Mouse (Mus musculus) intestine, embryonic 14.5 days (tissue): Measurements from ENCODE around the gene Acsl5. TPM values are rescaled to one million over a fixed set of nuclear protein-coding genes. Genes with fewer than 3 reads are reported as not detected.

Source experiments
- ATAC-seq: fragments of 200-750 bp; cut with Nextera tagmentation; replicated peaks from 2 replicates; pipeline ENCODE4 v1.8.0; 2017; ENCODE audit warnings: low read depth, moderate number of reproducible peaks, moderate TSS enrichment, moderate library complexity; ENCODE audit not compliant: low FRiP score, low TSS enrichment
- DNase-seq: peaks from one replicate; pipeline ENCODE4 v3.0.0-alpha.2; 2018; ENCODE audit warnings: low spot score
- H3K27ac ChIP-seq: fragments of 300-500 bp; sonication (generic); 2 replicates; pipeline ENCODE4 v1.5.1; 2014; ENCODE audit warnings: low read depth, mild to moderate bottlenecking, control low read depth
- H3K27me3 ChIP-seq: fragments of 300-500 bp; sonication (generic); replicated peaks from 2 replicates; pipeline ENCODE4 v1.6.1; 2014; ENCODE audit warnings: low read length, control low read depth; ENCODE audit not compliant: control insufficient read depth, insufficient read depth
- H3K36me3 ChIP-seq: fragments of 300-500 bp; sonication (generic); 2 replicates; pipeline ENCODE4 v1.6.1; 2014; ENCODE audit warnings: low read length, control low read depth; ENCODE audit not compliant: control insufficient read depth, insufficient read depth
- H3K4me1 ChIP-seq: fragments of 300-500 bp; sonication (generic); replicated peaks from 2 replicates; pipeline ENCODE4 v1.6.1; 2014; ENCODE audit warnings: low read length, control low read depth, mixed read lengths; ENCODE audit not compliant: control insufficient read depth, insufficient read depth
- H3K4me2 ChIP-seq: fragments of 300-500 bp; sonication (generic); 2 replicates; pipeline ENCODE4 v1.6.1; 2014; ENCODE audit warnings: low read length
- H3K4me3 ChIP-seq: fragments of 300-500 bp; sonication (generic); 2 replicates; pipeline ENCODE4 v1.5.1; 2014; ENCODE audit warnings: low read depth, low read length, control low read depth, mixed read lengths
- H3K9ac ChIP-seq: fragments of 300-500 bp; sonication (generic); 2 replicates; pipeline ENCODE4 v1.6.1; 2014; ENCODE audit warnings: mild to moderate bottlenecking, low read length
- H3K9me3 ChIP-seq: fragments of 300-500 bp; sonication (generic); 2 replicates; pipeline ENCODE4 v1.6.1; 2016; ENCODE audit warnings: low read length, control low read depth; ENCODE audit not compliant: control insufficient read depth
- WGBS: fragments of 180-500 bp; shearing (Covaris S2); extraction: QIAGEN DNeasy Blood & Tissue Kit; methylation state at CpG from one replicate; pipeline ENCODE4 v1.1.7; 2014; 5-methylcytosine and 5-hydroxymethylcytosine counted together
- polyA plus RNA-seq: library from polyadenylated mRNA; unstranded; fragments of >200 nt; fragmentation: Nextera tagmentation; extraction: Ambion mirVana; gene quantifications from 2 replicates; pipeline ENCODE4 v1.2.1, GENCODE M21; 2014

Gene Acsl5
- polyA plus RNA-seq, 1 experiment from 2014 or later, result 86.5 TPM

DNA sequence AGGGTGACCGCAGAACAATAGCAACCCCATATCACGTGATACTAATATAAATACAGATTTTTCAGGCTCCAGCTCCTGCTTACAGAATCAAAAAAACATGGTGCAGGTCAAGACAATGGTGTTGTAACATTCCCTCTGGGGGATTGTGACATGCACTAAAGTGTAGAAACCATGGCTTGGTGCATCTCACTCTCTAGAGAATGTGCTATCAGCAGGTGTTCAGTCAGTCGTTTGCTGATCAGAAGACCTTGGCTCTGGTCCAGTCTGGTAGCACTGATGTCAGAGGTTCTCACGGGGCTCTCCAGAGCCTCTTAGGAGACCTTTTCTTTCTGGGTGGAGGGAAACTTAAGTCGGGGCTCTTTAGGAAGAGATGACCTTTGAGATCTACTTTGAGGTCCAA is 1.3 kb upstream of the Acsl5 start:
- Histone ChIP-seq H3K36me3 (no peaks in the 10 kb centered on the region), H3K27ac (no peak overlapping the region), H3K4me1 (no peaks in the 10 kb centered on the region; the same call in 1 of the 2 replicates), H3K9me3 (0 out of 2 replicates have a peak, but pooled peaks cover 3% of the 10 kb centered on the region), H3K4me2 (no peak overlapping the region), H3K27me3 (no peaks in the 10 kb centered on the region), H3K4me3 (no peak overlapping the region), H3K9ac (no peak overlapping the region)
- no peak for ATAC-seq
- no peak for DNase-seq
- 89% methylated on average over 5 of the region's 5 CpGs for WGBS

DNA sequence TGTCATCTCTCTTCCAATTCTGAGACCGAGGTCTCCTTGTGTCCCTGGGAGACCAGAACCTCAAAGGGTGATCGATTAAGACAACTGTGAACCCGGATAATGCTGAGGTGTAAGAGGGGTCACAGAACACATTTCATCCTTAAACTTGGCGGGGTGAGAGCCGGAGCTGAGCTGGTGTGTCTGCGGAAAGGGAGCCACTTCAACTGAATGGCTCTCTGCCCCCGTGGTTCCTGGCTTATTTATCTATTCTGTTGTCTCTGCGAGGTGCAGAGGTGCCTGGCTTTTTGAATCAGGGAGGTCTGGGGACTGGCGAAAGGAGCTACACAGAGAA is 1.5 kb downstream of the Acsl5 start:
- Histone ChIP-seq H3K27ac (peak overlapping the region; percentile 78; the same call in 1 of the 2 replicates), H3K36me3 (no peaks in the 10 kb centered on the region), H3K9me3 (0 out of 2 replicates have a peak, but pooled peaks cover 3% of the 10 kb centered on the region), H3K9ac (peak overlapping the region; percentile 63), H3K4me1 (no peaks in the 10 kb centered on the region; the same call in 1 of the 2 replicates), H3K4me3 (peak overlapping the region; percentile 63), H3K27me3 (no peaks in the 10 kb centered on the region), H3K4me2 (peak overlapping the region; percentile 94)
- 2% methylated on average over 9 of the region's 9 CpGs for WGBS
- ATAC-seq (0 out of 2 replicates have a peak, but pooled peaks have one; percentile 13), DNase-seq (no peak)

DNA sequence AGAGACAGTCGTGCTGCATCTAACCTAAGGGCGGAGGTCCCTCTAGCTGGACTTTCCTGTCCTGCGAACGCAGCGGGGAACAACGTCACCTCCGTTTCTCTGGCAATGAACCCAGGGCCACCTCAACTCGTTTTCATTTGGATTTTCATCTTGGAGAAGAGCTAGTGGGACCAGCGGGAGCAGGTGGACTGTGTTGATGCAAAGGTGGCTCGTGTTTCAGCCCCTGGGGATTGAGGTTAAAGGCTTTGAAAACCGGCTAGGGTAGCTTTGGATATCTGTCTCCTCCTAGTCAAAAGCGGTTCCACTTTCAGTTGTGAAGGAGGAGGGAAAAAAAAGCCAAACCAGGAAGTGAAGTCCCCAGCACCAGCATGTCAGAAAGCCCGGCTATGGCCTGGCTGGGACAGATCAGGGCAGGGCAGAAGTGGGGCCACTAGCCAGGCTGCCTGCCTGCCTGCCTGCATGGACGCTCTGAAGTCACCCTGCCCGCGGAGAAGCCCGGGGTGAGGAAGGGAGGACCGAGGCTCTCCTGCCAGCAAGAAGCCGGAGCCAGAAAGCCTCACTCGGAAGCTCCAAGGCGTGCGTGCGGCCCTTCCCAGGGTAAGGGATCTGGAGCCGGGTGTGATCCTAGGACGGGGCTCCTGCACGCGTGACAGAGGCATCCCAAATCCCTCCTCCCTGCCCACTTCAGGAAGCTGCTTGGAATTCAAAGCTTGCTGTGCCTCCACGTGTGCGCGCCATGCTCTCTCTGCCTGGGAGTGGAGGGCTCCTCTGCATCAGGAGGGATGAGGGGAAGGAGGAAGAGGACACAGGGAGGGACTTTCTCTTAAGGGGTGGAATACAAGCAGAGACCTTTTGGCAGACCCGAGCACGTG is 2.1 kb downstream of the Acsl5 start:
- Histone ChIP-seq H3K9ac (peak overlapping the region; percentile 63), H3K27ac (peak overlapping the region; percentile 78), H3K27me3 (no peaks in the 10 kb centered on the region), H3K9me3 (0 out of 2 replicates have a peak, but pooled peaks cover 3% of the 10 kb centered on the region), H3K4me3 (peak overlapping the region; percentile 63), H3K36me3 (no peaks in the 10 kb centered on the region), H3K4me2 (peak overlapping the region; percentile 94), H3K4me1 (no peaks in the 10 kb centered on the region; the same call in 1 of the 2 replicates)
- under 1% methylated on average over 32 of the region's 32 CpGs for WGBS
- DNase-seq (peak; percentile 89), ATAC-seq (peak; percentile 68)

DNA sequence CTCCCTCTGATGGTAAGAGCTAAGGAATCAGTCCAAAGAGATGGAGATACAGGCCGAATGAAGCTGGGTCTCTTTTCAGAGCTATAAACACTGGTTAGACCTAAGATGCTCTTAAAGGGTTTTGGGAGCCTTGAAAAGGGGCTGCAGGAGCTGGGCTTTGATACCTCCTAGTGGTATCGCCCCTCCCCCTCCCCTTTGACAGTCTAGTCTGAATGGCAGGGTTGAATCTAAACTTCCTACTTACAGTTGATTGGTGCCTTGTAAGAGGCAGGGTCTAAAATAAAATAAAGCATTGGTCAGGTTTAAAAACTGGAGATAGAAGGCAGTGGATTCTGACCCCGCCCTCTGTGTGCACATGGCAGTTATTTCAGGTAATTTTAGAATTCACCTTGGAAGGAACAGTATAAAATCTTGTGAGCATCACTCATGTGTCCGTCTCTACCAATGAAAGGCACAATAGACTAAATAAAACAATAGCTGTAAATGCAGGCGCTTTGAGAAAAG is 2.8 kb downstream of the Acsl5 start:
- Histone ChIP-seq H3K36me3 (no peaks in the 10 kb centered on the region), H3K4me2 (peak overlapping the region; percentile 94), H3K9me3 (0 out of 2 replicates have a peak, but pooled peaks cover 3% of the 10 kb centered on the region), H3K27ac (no peak overlapping the region; the same call in 1 of the 2 replicates), H3K27me3 (no peaks in the 10 kb centered on the region), H3K4me1 (no peaks in the 10 kb centered on the region; the same call in 1 of the 2 replicates), H3K4me3 (peak overlapping the region; percentile 63), H3K9ac (peak overlapping the region; percentile 63)
- 12% methylated on average over 5 of the region's 5 CpGs for WGBS
- DNase-seq (peak; percentile 66), ATAC-seq (peak; percentile 41; the same call in 1 of the 2 replicates)

DNA sequence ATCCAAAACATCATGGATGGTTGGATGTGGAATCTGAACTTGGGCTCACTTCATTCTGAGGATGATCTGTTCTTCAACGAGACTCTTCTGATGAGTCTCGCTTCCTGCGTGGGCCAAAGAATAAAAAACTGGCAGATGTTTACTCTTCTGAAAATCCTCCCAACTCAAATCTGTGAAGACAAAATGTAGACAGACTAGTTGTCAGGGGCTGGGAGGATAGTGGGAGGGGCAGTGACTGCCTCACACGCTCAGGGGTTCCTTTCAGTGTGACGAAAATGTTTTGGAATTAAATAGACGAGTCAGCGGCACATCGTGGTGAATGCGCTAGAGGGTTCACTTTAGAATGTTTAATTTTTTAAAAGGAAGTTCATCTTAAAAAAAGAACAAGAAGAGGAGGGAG is 4.4 kb downstream of the Acsl5 start:
- no peaks in the 10 kb centered on the region for H3K27me3 ChIP-seq
- ATAC-seq (no peak), DNase-seq (no peak)
- H3K9me3 ChIP-seq, result 0 out of 2 replicates have a peak, but pooled peaks cover 3% of the 10 kb centered on the region
- WGBS, result 72% methylated on average over 9 of the region's 9 CpGs
- H3K4me3 ChIP-seq, result no peak overlapping the region
- no peaks in the 10 kb centered on the region for H3K36me3 ChIP-seq
- no peak overlapping the region for H3K4me2 ChIP-seq
- H3K9ac ChIP-seq, result no peak overlapping the region
- no peak overlapping the region for H3K27ac ChIP-seq
- H3K4me1 ChIP-seq, result peaks cover 5% of the 10 kb centered on the region; the same call in 1 of the 2 replicates

DNA sequence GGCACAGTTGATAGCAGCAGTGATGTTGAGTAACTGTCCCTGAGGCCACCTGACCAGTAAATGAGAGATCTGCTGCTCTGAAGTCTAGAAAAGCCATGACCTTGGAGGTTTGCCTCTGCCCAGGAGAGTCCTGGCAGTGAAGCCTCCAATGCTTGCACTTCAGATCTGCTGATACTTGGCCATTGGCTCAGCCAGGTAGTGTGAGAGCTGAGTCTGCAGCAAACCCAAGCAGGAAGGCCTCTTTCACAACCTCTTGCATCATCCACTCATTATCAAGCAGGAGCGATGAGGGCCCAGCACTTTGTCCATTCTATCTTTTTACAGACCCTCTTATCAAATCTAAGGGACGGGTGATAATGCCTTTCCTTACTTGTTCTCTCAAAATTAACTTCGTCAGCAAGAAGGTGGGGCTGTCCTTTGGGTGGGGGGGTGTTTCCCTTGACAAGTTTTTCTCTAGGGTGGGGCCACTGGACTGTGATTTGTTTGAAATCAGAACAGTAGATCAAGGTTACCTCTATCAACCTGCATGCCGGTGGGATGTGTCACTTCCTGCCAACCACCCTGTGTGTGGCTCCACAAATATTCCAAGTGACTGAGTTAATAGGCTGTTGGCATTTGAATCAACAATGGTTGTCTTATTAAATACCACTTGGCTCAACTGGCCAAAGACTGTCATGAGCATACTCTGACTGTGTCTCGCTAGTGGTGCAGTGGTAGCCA is 6.1 kb downstream of the Acsl5 start:
- ATAC-seq (0 out of 2 replicates have a peak, but pooled peaks have one; percentile 36), DNase-seq (no peak)
- peaks cover 5% of the 10 kb centered on the region; the same call in 1 of the 2 replicates for H3K4me1 ChIP-seq
- H3K27me3 ChIP-seq, result no peaks in the 10 kb centered on the region
- no peak overlapping the region for H3K4me3 ChIP-seq
- no peaks in the 10 kb centered on the region for H3K36me3 ChIP-seq
- no peaks in the 10 kb centered on the region for H3K9me3 ChIP-seq
- no peak overlapping the region for H3K9ac ChIP-seq
- 75% methylated on average over 5 of the region's 5 CpGs for WGBS
- H3K27ac ChIP-seq, result no peak overlapping the region
- no peak overlapping the region for H3K4me2 ChIP-seq

DNA sequence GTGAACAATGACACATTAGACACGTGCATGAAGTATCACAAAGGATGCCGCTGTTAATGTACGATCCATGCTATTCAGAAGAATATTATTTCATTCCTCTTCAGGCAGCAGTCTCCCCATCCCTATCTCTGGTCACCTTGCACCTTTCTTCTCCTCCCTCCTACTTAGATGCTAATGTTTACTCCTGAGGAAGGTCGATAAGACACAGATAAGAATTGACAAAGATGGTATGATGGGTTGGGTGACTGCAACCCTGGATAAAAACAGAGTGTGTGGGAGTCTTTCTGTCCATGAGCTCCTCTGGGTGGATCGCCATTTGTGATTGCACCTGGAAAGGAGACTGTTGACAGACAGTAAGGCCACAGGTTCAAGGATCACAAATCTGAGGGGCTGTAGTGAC is 6.8 kb downstream of the Acsl5 start:
- Histone ChIP-seq H3K36me3 (no peaks in the 10 kb centered on the region), H3K27me3 (no peaks in the 10 kb centered on the region), H3K27ac (no peak overlapping the region), H3K4me2 (no peak overlapping the region), H3K4me1 (peaks cover 5% of the 10 kb centered on the region; the same call in 1 of the 2 replicates), H3K4me3 (no peak overlapping the region), H3K9me3 (no peaks in the 10 kb centered on the region), H3K9ac (no peak overlapping the region)
- DNase-seq (no peak), ATAC-seq (no peak)
- WGBS, result 86% methylated on average over 5 of the region's 5 CpGs

DNA sequence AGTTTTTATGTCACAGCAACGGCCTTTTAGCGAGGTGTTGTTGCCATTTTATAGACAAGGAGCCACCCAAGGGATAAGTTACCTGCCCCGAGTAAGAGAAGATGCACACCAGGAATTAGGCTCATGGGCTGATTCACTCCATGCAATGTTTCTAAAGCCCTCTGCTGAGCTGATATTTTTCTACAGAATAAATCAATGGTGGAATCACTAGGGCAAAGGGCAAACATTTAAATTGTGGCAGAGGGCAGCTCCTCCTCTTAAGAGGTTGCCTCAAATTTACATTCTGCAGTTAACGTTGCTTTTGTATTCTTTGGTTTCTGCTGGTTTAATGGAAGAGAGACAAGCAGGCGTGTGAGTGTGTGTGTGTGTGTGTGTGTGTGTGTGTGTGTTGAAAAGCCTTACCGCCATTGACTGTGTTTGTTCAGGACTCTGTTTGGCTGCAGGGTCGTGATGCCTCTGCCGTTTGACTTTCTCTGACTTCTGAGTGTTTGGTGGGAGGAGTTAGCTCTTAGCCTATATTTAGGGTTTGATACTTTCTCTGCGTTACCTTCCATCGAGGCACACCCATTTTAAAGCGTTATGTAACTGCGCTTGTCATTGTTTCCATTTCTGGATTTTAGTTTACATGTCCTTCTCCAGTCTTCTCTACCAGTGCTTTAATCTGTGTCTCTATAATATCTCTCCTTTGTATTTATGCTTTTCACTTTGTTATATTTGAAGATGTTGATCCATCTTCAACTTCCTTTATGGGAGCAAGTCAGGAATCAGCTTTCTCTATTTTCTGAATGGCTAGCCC is 8.8 kb downstream of the Acsl5 start:
- peak; percentile 29 for DNase-seq
- Histone ChIP-seq H3K4me3 (no peak overlapping the region), H3K9ac (no peak overlapping the region), H3K36me3 (no peaks in the 10 kb centered on the region), H3K27ac (no peak overlapping the region), H3K27me3 (no peaks in the 10 kb centered on the region), H3K4me1 (0 out of 2 replicates have a peak, but pooled peaks cover 5% of the 10 kb centered on the region), H3K4me2 (no peak overlapping the region), H3K9me3 (no peaks in the 10 kb centered on the region)
- no peak for ATAC-seq
- WGBS, result 54% methylated on average over 12 of the region's 12 CpGs
